Mouse (Mus musculus) urinary bladder, postnatal 0 days (tissue): ENCODE measurements around the gene Agt. TPM values are rescaled to one million over a fixed set of nuclear protein-coding genes. Genes with fewer than 3 reads are reported as not detected.

ENCODE experiments used
- polyA plus RNA-seq: library from polyadenylated mRNA; unstranded; fragments of >200 nt; fragmentation: Nextera tagmentation; extraction: Ambion mirVana; gene quantifications from 2 replicates; pipeline ENCODE4 v1.2.1, GENCODE M21; 2015

The Agt gene
- 1.4 and 1.6 TPM in 2 replicates for polyA plus RNA-seq

GRCm38 (mm10) chr8:124569593-124569992 is at the start of gene Agt:
Gene Agt (minus strand): TSS chr8:124569706.

GRCm38 (mm10) chr8:124575811-124576210 is 6.3 kb upstream of the Agt start, which contains the start of gene Capn9:
Gene Capn9 (plus strand): TSS chr8:124576111.

GRCm38 (mm10) chr8:124520249-124521080 is 49.0 kb downstream of the Agt start, which contains the start of gene Cog2:
Gene Cog2 (plus strand): TSS chr8:124520767.

Other genes starting within 250 kb of the Agt start
- 1.7 and 2.0 TPM in 2 replicates for gene Pgbd5, start 130.0 kb downstream of the Agt start, polyA plus RNA-seq
- gene Cog2, start 48.9 kb downstream of the Agt start, polyA plus RNA-seq, result 21.3 and 22.2 TPM in 2 replicates
- gene Capn9, start 6.4 kb upstream of the Agt start, polyA plus RNA-seq, result 0.08 and 0.11 TPM in 2 replicates
- gene 2310022B05Rik, start 93.7 kb upstream of the Agt start, polyA plus RNA-seq, result 30.7 and 43.5 TPM in 2 replicates
- 18.1 and 19.0 TPM in 2 replicates for gene Ttc13, start 152.3 kb upstream of the Agt start, polyA plus RNA-seq
- 11.8 and 13.4 TPM in 2 replicates for gene Arv1, start 152.4 kb upstream of the Agt start, polyA plus RNA-seq
- 0.85 and 0.89 TPM in 2 replicates for gene Fam89a, start 182.1 kb upstream of the Agt start, polyA plus RNA-seq
- 0.05 and 0.07 TPM in 2 replicates for gene Trim67, start 223.4 kb upstream of the Agt start, polyA plus RNA-seq